Mouse (Mus musculus): ENCODE measurements at regions not wholly inside any gene's neighbourhood (a gene's known extent, or its start where the extent isn't known, plus 50 kb on each side); places are given as distances from the start of the nearest gene placed in this dataset.

GRCm38 (mm10) chr15:63081972-63082371 lies 763.0 kb downstream of the Gsdmc2 start:
- ChIA-PET CTCF (no interaction called here), POLR2A (no interaction called here)

GRCm38 (mm10) chr15:63079825-63080224 lies 765.2 kb downstream of the Gsdmc2 start:
- ChIA-PET CTCF (no interaction called here), POLR2A (no interaction called here)

GRCm38 (mm10) chr15:63071921-63072320 lies 773.1 kb downstream of the Gsdmc2 start:
- POLR2A ChIA-PET = no interaction called here
- CTCF ChIA-PET = no interaction called here

GRCm38 (mm10) chr15:63067126-63067525 lies 777.9 kb downstream of the Gsdmc2 start:
- CTCF ChIA-PET = no interaction called here
- POLR2A ChIA-PET = no interaction called here

- POLR2A ChIA-PET = no interaction called here
- CTCF ChIA-PET = interaction anchor here in 1 of 4 experiments (0.6 kb wide), 1 partner anchor 45 kb away, joined by 3 read pairs; no protein-coding TSS in a partner anchor
These were observed 778.9 kb downstream of the Gsdmc2 start for GRCm38 (mm10) chr15:63066020-63066439.

- ChIA-PET POLR2A (no interaction called here), CTCF (interaction anchor here in 2 of 4 experiments (0.6 to 0.7 kb wide), 2 partner anchors 12 to 135 kb away, joined by 4 to 5 read pairs; no protein-coding TSS in a partner anchor)
These were observed 783.1 kb downstream of the Gsdmc2 start for GRCm38 (mm10) chr15:63061891-63062290.

GRCm38 (mm10) chr15:63060826-63061225 lies 784.2 kb downstream of the Gsdmc2 start:
- POLR2A ChIA-PET = no interaction called here
- CTCF ChIA-PET = no interaction called here

- ChIA-PET CTCF (no interaction called here), POLR2A (no interaction called here)
These were observed 792.3 kb downstream of the Gsdmc2 start for GRCm38 (mm10) chr15:63052570-63053255.

GRCm38 (mm10) chr15:63050033-63050432 lies 794.9 kb downstream of the Gsdmc2 start:
- ChIA-PET CTCF (no interaction called here), POLR2A (no interaction called here)

- ChIA-PET CTCF (no interaction called here), POLR2A (no interaction called here)
These were observed 802.6 kb downstream of the Gsdmc2 start for GRCm38 (mm10) chr15:63042367-63042766.

GRCm38 (mm10) chr15:63036241-63036640 lies 808.7 kb downstream of the Gsdmc2 start:
- ChIA-PET POLR2A (no interaction called here), CTCF (no interaction called here)

- ChIA-PET CTCF (interaction anchor here in 1 of 4 experiments (0.6 kb wide), 1 partner anchor 45 kb away, joined by 3 read pairs; no protein-coding TSS in a partner anchor), POLR2A (no interaction called here)
These were observed 824.2 kb downstream of the Gsdmc2 start for GRCm38 (mm10) chr15:63020826-63021225.

GRCm38 (mm10) chr15:63017966-63018365 lies 827.0 kb downstream of the Gsdmc2 start:
- ChIA-PET POLR2A (no interaction called here), CTCF (no interaction called here)

GRCm38 (mm10) chr15:63006471-63007228 lies 838.3 kb downstream of the Gsdmc2 start:
- POLR2A ChIA-PET = interaction anchor here in 1 of 4 experiments (0.6 kb wide), 1 partner anchor 201 kb away, joined by 3 read pairs; no protein-coding TSS in a partner anchor
- CTCF ChIA-PET = interaction anchor here in 1 of 4 experiments (0.6 kb wide), 1 partner anchor 154 kb away, joined by 3 read pairs; no protein-coding TSS in a partner anchor

GRCm38 (mm10) chr15:62994691-62995090 lies 850.3 kb downstream of the Gsdmc2 start:
- CTCF ChIA-PET = no interaction called here
- POLR2A ChIA-PET = no interaction called here

- CTCF ChIA-PET = no interaction called here
- POLR2A ChIA-PET = no interaction called here
These were observed 858.1 kb downstream of the Gsdmc2 start for GRCm38 (mm10) chr15:62986871-62987270.

- ChIA-PET POLR2A (no interaction called here), CTCF (no interaction called here)
These were observed 858.8 kb downstream of the Gsdmc2 start for GRCm38 (mm10) chr15:62986147-62986546.

- POLR2A ChIA-PET = no interaction called here
- CTCF ChIA-PET = no interaction called here
These were observed 874.4 kb downstream of the Gsdmc2 start for GRCm38 (mm10) chr15:62970566-62970965.

- ChIA-PET POLR2A (interaction anchor here in 1 of 4 experiments (0.6 kb wide), 1 partner anchor 631 kb away, joined by 3 read pairs; no protein-coding TSS in a partner anchor), CTCF (interaction anchor here in 1 of 4 experiments (0.5 kb wide), 1 partner anchor 819 kb away, joined by 3 read pairs; no protein-coding TSS in a partner anchor)
These were observed 882.3 kb downstream of the Gsdmc2 start for GRCm38 (mm10) chr15:62962681-62963080.

GRCm38 (mm10) chr15:62960623-62961022 lies 884.4 kb downstream of the Gsdmc2 start:
- POLR2A ChIA-PET = no interaction called here

More at GRCm38 (mm10) chr15:62960623-62961022, 884.4 kb downstream of the Gsdmc2 start:
- CTCF ChIA-PET = no interaction called here

Data from embryonic stem cell, embryonic (primary cell).